Mouse (Mus musculus): ENCODE measurements around the gene Tom1l2.

Gene Tom1l2

GRCm38 (mm10) chr11:60232441-60233058, 120.2 kb downstream of the Tom1l2 start:
- in situ Hi-C loops (cut with MboI, MseI) = no loop called here

DNA sequence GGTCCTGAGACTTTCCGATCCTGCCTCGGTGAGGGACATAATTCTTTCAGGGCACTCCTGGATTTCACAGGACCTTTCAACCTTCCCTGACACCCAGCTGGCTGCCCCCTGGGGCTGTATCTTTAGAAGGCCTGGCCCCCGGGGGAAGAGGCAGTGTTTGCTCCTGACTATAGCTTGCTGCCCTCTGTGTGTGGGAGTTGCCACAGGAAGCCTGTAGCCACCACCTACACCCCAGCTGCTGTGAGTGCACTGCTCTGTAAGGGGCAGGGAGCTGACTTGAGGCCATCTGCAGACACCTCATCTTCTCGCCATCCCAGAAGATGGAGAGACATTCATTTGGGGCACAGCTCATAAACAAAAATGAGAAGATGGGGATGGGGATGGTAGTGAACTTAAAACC, 120.8 kb downstream of the Tom1l2 start:
- in situ Hi-C loops (cut with MboI, MseI) = no loop called here

DNA sequence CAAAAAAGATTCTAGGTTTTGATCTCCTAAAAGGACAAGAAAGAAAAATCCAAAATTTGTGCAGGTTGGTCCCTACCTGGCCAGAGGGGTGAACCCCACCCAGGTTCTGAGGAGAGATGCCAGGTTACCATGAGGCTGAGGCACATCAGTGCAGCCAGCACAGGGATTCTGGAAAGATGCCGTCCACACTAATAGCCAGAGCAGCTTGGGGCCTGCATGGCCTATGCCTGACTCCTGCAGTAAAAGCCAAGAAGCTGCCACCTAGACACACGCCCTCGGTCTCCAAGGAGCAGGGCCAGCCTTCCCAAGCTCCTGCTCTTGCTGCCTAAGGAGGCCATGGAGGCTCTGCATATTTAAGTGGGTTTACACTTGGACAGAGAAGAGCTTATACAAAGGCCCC, 121.4 kb downstream of the Tom1l2 start:
- in situ Hi-C loops (cut with MboI, MseI) = no loop called here

DNA sequence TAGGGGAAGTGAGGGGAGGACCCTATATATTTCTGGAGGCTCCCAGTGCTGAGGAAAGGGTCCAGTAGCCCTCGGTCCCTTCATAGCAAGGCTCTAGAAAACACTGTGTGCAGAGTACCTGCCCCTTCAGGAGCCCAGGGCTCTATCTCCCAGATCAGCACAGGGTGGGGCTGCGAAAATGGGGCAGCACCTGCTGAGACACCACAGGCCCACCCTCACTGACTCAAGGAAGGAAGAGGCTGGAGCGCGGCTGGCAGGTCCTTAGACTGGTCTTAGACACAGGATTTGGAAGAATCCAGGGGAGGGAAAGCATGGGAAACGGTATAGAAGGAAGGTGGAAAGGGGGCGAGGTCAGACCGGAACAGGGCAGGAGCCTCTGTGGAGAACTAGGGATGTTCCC, 122.2 kb downstream of the Tom1l2 start:
- in situ Hi-C loops (cut with MboI, MseI) = no loop called here

DNA sequence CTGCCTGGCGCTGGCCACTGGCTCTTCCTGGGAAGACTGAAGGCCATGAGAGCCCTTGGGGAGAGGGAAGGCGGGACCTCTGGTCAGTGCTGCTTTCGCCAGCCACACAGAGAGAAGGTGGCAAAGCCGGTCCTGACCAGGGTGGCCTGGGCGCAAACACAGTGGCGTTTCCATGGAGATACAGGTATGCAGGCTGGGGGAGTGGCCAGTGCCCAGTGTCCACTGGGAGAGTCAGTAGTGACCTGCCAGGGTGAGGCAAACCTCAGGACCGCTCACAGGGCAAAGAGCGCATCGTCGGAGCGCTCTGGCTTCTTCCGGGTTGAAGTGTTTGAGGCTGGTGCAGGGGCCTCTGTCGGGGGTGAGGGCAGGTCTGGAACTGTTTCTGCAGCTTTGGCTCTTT, 122.9 kb downstream of the Tom1l2 start:
- in situ Hi-C loops (cut with MboI, MseI) = loop anchor here (10.0 kb wide), 1 partner anchor 475 kb away; no protein-coding TSS in a partner anchor

DNA sequence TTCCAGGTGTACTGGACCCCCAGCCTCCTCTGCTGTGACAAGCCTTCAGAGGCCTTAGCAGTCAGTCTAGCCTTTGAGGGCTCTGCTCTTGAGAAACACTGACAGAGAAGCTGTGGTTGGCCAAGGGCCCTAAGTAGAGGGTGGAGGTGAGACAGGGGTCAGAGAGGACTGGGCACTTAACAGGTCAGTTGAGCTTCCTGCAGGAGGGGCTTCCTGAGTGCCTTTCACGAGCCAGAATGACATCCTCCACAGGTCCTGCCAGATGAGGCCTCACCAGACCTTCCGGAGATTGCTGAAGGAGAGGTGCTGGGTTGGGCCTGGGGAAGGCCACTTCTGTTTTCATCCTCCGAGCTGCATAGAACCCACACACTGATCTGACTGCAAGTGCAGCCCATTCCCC, 124.2 kb downstream of the Tom1l2 start:
- in situ Hi-C loops (cut with MboI, MseI) = loop anchor here (10.0 kb wide), 1 partner anchor 476 kb away; no protein-coding TSS in a partner anchor

DNA sequence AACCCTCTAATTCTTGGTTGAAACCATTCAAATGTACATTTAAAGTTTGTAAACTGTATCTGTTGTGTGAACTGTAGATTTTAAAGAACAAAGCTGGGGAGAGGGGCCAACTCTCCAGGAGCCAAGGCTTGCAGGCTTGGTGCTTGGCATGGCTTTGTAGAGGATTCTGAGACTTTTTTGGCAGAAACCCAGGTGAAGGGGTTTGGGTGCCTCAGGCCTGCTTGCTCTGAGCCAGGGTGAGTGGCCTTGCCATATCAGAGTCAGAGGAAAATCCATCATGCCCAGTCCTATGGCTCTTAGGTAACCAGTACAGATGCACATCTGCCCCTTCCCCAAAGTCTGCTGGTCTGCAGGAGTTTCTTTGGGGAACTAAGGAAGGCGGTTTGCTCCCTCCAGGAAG, 126.8 kb downstream of the Tom1l2 start:
- in situ Hi-C loops (cut with MboI, MseI) = loop anchor here (10.0 kb wide), 1 partner anchor 479 kb away; no protein-coding TSS in a partner anchor

DNA sequence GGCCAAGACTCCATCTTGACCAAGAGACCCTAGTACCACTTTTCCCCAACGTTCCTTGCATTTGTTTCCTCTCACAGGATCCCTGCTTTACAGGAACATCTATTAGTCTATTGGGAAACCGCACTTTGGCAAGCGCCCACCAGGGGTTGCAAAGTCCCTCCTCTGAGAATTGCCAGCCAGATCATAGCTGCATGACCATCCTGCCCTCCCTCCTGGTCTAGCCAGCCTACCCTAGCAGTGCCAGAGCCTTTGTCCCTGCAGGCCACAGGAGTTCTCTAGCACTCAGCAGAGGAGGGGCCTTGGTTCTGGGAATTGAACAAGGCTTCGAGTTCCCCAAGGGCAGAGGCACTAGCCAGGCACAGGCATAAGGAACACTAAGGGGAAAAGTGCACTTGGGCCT, 128.0 kb downstream of the Tom1l2 start:
- in situ Hi-C loops (cut with MboI, MseI) = loop anchor here (5.0 to 10.0 kb wide), 2 partner anchors 480 to 1052 kb away; no protein-coding TSS in a partner anchor

GRCm38 (mm10) chr11:60222469-60223236, 130.1 kb downstream of the Tom1l2 start, which contains the start of gene Srebf1:
Gene Srebf1, minus strand, starts transcription at chr11:60222581.
- in situ Hi-C loops (cut with MboI, MseI) = loop anchor here (5.0 to 10.0 kb wide), 2 partner anchors 482 to 1050 kb away; no protein-coding TSS in a partner anchor

DNA sequence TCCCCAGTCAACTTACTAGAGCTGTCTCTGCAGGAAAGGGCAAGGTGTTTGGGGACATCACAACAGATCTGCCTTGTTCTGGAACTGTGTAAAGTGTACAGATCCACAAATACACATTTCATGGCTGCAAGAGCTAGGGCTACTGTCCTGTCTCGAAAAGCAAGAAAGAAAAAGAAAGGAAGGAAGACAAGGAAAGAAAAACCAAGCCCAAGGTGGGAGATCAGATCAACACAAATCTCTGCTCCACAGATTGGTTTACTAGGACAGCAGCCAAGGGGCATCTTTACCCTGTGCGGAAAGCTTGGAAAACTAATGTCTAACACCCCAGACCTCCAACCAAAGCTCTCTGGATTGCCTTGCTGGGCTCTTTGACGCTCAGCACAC, 130.6 kb downstream of the Tom1l2 start:
- in situ Hi-C loops (cut with MboI, MseI) = loop anchor here (5.0 to 10.0 kb wide), 2 partner anchors 483 to 1050 kb away; no protein-coding TSS in a partner anchor

DNA sequence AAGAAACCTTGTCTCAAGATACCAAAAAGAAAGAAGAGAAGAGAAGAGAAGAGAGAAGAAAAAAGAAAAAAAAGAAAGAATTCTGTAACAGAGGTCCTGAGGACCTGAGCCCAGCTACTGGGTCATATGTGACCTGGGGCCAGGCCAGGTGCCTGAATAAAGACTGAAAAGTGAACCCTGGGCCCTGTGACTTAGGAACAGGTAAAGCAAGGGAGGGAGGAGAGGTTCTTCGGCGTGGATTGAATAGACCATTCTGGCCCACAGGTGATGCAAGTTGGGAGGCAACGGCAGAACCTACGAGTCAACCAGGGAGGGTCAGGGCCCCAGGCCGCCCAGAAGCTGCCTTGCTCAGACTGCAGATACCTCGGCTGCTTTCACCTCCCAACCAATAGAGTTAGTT, 131.3 kb downstream of the Tom1l2 start:
- in situ Hi-C loops (cut with MboI, MseI) = loop anchor here (5.0 to 10.0 kb wide), 2 partner anchors 483 to 1049 kb away; no protein-coding TSS in a partner anchor

DNA sequence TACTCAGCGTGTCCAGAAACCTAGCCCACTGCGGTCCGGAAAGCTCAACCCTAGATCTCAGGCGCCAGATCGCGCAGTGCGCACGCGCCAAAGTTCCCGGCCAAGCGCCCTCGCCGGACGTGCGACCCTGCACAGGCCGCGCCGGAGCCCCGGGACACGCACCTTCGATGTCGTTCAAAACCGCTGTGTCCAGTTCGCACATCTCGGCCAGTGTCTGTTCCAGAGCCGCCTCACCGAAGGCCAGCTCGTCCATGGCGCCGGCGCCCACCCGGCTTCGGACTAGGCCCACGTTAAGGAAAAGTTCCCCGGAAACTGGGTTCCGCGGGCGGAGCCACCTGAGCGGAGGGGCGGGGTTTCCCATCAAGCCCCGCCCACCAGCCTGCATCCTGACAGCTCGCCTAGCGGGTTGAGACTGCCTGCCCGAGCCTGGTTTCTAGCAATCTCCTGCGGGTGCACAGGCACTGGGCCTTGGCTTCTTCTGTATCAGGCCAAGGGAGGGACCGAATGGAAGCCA, 132.4 kb downstream of the Tom1l2 start:
- in situ Hi-C loops (cut with MboI, MseI) = loop anchor here (5.0 to 10.0 kb wide), 2 partner anchors 484 to 1048 kb away; no protein-coding TSS in a partner anchor

GRCm38 (mm10) chr11:60219609-60220008, 133.1 kb downstream of the Tom1l2 start:
- in situ Hi-C loops (cut with MboI, MseI) = loop anchor here (5.0 to 10.0 kb wide), 2 partner anchors 485 to 1047 kb away; no protein-coding TSS in a partner anchor

DNA sequence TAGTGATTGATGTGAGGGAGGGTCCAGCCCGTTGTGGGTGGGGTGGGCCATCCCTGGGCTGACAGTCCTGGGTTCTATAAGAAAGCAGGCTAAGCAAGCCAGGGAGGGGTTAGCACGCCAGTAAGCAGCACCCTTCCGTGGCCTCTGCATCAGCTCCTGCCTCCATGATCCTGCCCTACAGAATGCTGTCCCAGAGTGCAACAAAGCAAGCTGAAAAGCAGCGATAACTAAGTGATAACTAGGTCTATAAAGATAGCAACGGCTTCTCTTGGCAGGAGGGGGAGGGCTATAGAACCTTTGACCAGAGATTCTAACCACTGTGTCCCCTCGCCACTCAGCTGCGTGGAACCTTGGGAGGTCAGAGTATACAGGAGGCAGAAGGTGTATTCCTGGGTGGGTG, 135.2 kb downstream of the Tom1l2 start:
- in situ Hi-C loops (cut with MboI, MseI) = no loop called here

DNA sequence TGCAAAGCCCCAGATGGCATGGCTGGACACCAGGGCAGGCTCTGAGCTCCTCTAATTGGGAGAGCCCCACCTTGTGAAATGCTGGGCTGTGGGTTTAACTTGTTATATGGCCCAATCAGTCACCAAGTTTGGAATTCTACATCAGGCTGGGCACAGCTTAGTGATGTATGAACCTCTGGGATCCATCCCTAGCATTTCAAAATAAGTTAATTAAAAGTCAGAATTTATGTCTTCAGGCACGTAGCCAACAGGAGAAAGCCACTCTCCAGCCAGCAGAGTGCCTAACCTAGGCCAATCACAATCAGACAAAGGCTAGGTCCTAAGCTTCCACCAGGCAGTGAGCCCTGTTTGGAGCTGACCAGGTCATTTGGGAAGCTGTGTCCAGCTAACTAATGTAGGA, 136.0 kb downstream of the Tom1l2 start:
- in situ Hi-C loops (cut with MboI, MseI) = no loop called here

GRCm38 (mm10) chr11:60213266-60213665, 139.4 kb downstream of the Tom1l2 start:
- in situ Hi-C loops (cut with MboI, MseI) = no loop called here

- in situ Hi-C loops (cut with MboI, MseI) = no loop called here
These were observed 140.9 kb downstream of the Tom1l2 start for GRCm38 (mm10) chr11:60211761-60212160.

DNA sequence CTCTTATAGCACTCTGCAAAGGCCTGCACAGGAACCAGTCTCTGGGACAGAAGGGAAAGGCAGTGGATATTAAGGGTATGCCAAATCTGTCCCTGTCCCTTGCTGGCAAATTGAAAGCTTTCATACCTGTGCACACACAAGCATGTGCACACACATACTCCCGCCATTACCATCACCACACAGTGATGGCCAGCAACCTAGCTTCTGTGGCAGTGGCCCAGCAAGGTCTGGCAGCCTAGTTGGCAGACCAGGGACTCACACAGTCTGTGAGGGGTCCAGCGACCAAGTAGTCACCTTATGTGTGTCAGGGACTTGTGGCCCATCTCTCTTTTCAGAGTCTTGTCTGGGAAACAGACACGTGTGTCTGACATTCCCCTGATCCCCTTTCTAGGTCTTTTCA, 141.6 kb downstream of the Tom1l2 start:
- in situ Hi-C loops (cut with MboI, MseI) = no loop called here

GRCm38 (mm10) chr11:60210305-60210724, 142.4 kb downstream of the Tom1l2 start:
- in situ Hi-C loops (cut with MboI, MseI) = no loop called here

GRCm38 (mm10) chr11:60209933-60210249, 142.8 kb downstream of the Tom1l2 start:
- in situ Hi-C loops (cut with MboI, MseI) = no loop called here

- in situ Hi-C loops (cut with MboI, MseI) = no loop called here
These were observed 143.3 kb downstream of the Tom1l2 start for GRCm38 (mm10) chr11:60209217-60209932.

DNA sequence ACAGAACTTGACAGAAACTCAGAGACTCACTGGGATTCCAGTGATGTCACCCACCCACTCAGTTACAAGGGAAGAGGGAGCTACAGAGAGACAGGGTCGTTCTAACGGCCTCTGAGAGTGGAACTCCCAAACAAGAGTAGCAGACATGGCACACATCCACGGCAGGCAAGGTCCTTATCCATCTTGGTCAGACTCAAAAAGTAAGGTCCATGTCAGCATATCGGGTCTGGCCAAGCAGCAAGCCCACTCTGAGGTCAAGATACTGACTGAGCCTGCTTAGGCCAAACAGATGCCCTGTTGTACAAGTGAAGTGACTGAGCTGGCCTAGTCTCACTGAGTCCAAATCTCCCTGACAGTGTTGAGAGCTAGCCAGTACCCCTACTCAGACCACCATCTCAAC, 144.0 kb downstream of the Tom1l2 start:
- in situ Hi-C loops (cut with MboI, MseI) = no loop called here
